ENCODE assay signal across 22 mouse cellular contexts in the genomic region with DNA sequence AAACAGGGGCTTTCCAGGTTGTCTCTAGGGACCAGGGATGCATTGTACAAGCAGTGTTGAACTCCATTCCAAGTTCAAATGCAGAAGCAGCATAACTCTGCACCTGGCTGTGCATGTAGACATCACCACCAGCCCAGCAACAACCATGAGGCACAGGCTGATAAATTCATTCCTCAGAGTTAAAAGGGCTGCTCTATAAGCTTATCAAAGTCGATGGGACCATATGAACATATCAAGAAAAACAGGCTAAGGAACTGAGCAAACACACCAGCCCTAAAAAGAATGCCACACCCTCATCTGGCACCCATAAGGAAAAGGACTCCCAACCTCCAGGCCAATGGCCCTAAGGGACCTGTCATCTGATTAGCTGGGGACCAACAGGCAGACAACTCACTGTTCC. TPM values are rescaled to one million over a fixed set of nuclear protein-coding genes. Genes with fewer than 3 reads are reported as not detected.
DNase-seq lines count a peak whose midpoint lies in the region; ATAC-seq and TF ChIP-seq lines count a peak whose summit lies in the region.
"Had no signal": no experiment of that assay in that cellular context is flagged by ENCODE, and none has a peak within 500 bp of the region (broad histone marks: within the 10 kb centered on the region; RNA-seq: fewer than 3 reads in every experiment).

No protein-coding gene starts in this region.

- peak overlapping the region; percentile 92 for H3K27ac ChIP-seq in bone marrow, adult 2 months (ENCODE audit: control insufficient read depth, insufficient read depth, low read depth, low read length, poor library complexity)
- H3K27ac ChIP-seq in liver, embryonic 16.5 days (ENCODE audit: low read length) = peak overlapping the region; percentile 81
- no peak overlapping the region for H3K27ac ChIP-seq in forebrain, embryonic 12.5 days
- H3K27ac ChIP-seq: embryonic facial prominence, embryonic 12.5 days; gastrocnemius, adult 2 months; heart, adult 2 months; hindbrain, embryonic 13.5 days; kidney, postnatal 0 days; layer of hippocampus, adult 2 months; macrophage; neural tube, embryonic 15.5 days had no signal

- no peak for TF ChIP-seq POLR2A in bone marrow, adult 2 months (IDR thresholded peaks at IDR 0.05; ENCODE audit: borderline replicate concordance, control insufficient read depth, low read depth, low read length)

- whole genome bisulfite sequencing in bone marrow, adult 2 months = 38% methylated on average over 1 of the region's 1 CpGs
- 27% methylated on average over 1 of the region's 1 CpGs for WGBS in liver, embryonic 16.5 days (ENCODE audit: insufficient replicate concordance)
- 67% methylated on average over 1 of the region's 1 CpGs for WGBS in forebrain, embryonic 12.5 days

- ATAC-seq in erythroid progenitor cell, adult 5-6 weeks (replicated peaks; ENCODE audit: low FRiP score, poor library complexity, severe bottlenecking) = peak; percentile 89
- ATAC-seq in liver, embryonic 16.5 days (ENCODE audit: low read depth) = peak; percentile 93
- no peak for ATAC-seq in forebrain, embryonic 12.5 days (ENCODE audit: low FRiP score)

- H3K9ac ChIP-seq in liver, embryonic 16.5 days (ENCODE audit: low read depth, low read length) = no peak overlapping the region
- no peak overlapping the region for H3K9ac ChIP-seq in forebrain, embryonic 12.5 days
- H3K9ac ChIP-seq: embryonic facial prominence, embryonic 12.5 days; hindbrain, embryonic 13.5 days; neural tube, embryonic 15.5 days had no signal

- peak; percentile 50 to 65 for DNase-seq in spleen, postnatal 36 days (ENCODE audit: low spot score in 2 of 2)
- no peak for DNase-seq in urinary bladder, postnatal 25 days (ENCODE audit: low spot score)
- no peak for DNase-seq in lung, postnatal 25 days (ENCODE audit: low spot score)
- DNase-seq: B cell, adult 2 months; cerebellum, adult 11-12 months; gastrocnemius, adult 2 months; heart, adult 2 months; left cerebral cortex, postnatal 4 days; lung, adult 18-20 months; midbrain, embryonic 14.5 days had no signal

- no peak overlapping the region for H3K4me3 ChIP-seq in bone marrow, adult 2 months (replicated peaks; ENCODE audit: control insufficient read depth, low read depth, low read length)
- H3K4me3 ChIP-seq in liver, embryonic 16.5 days (ENCODE audit: low read depth, low read length) = no peak overlapping the region
- no peak overlapping the region for H3K4me3 ChIP-seq in forebrain, embryonic 12.5 days (replicated peaks)
- H3K4me3 ChIP-seq: embryonic facial prominence, embryonic 12.5 days; gastrocnemius, adult 2 months; heart, adult 2 months; hindbrain, embryonic 13.5 days; layer of hippocampus, adult 2 months; myocyte; neural tube, embryonic 15.5 days had no signal

- no peaks in the 10 kb centered on the region for H3K9me3 ChIP-seq in liver, embryonic 16.5 days (replicated peaks; ENCODE audit: control insufficient read depth, low read length)
- H3K9me3 ChIP-seq in forebrain, embryonic 12.5 days = no peaks in the 10 kb centered on the region
- H3K9me3 ChIP-seq: embryonic facial prominence, embryonic 12.5 days; hindbrain, embryonic 13.5 days; neural tube, embryonic 15.5 days had no signal

- no peaks in the 10 kb centered on the region for H3K27me3 ChIP-seq in liver, embryonic 16.5 days (ENCODE audit: control insufficient read depth, insufficient read depth, low read depth, low read length)
- H3K27me3 ChIP-seq in forebrain, embryonic 12.5 days = no peaks in the 10 kb centered on the region
- H3K27me3 ChIP-seq: embryonic facial prominence, embryonic 12.5 days; hindbrain, embryonic 13.5 days; neural tube, embryonic 15.5 days had no signal

- no peaks in the 10 kb centered on the region for H3K36me3 ChIP-seq in liver, embryonic 16.5 days (ENCODE audit: control insufficient read depth, insufficient read depth)
- no peaks in the 10 kb centered on the region for H3K36me3 ChIP-seq in forebrain, embryonic 12.5 days (replicated peaks)
- H3K36me3 ChIP-seq: embryonic facial prominence, embryonic 12.5 days; hindbrain, embryonic 13.5 days; neural tube, embryonic 15.5 days had no signal

- H3K4me2 ChIP-seq in liver, embryonic 16.5 days (ENCODE audit: low read depth, low read length) = peak overlapping the region; percentile 30
- no peak overlapping the region for H3K4me2 ChIP-seq in forebrain, embryonic 12.5 days
- H3K4me2 ChIP-seq: embryonic facial prominence, embryonic 12.5 days; hindbrain, embryonic 13.5 days; neural tube, embryonic 15.5 days had no signal

- TF ChIP-seq CTCF in bone marrow, adult 2 months (IDR thresholded peaks at IDR 0.05; ENCODE audit: control insufficient read depth, insufficient read depth, low read length) = no peak

- H3K4me1 ChIP-seq in bone marrow, adult 2 months (ENCODE audit: control insufficient read depth, insufficient read depth, low read length) = peaks cover 2% of the 10 kb centered on the region
- peaks cover 22% of the 10 kb centered on the region for H3K4me1 ChIP-seq in liver, embryonic 16.5 days (ENCODE audit: control insufficient read depth, low read depth, low read length)
- no peaks in the 10 kb centered on the region for H3K4me1 ChIP-seq in forebrain, embryonic 12.5 days
- H3K4me1 ChIP-seq: embryonic facial prominence, embryonic 12.5 days; hindbrain, embryonic 13.5 days; neural tube, embryonic 15.5 days had no signal

RNA-seq across cellular contexts. Expression of a gene that starts 10.5 kb away (rescaled TPM):
- not detected in 2 replicates for polyA plus RNA-seq in bone marrow, adult 2 months (2011; ENCODE audit: insufficient read depth, insufficient read length, low replicate concordance, missing spikeins)
- total RNA-seq in erythroid progenitor cell, adult 5-6 weeks (2015; ENCODE audit: low replicate concordance) = not detected in 2 replicates
- total RNA-seq in erythroid progenitor cell, adult 5-6 weeks (2017; ENCODE audit: low replicate concordance) = not detected in 2 replicates
- polyA plus RNA-seq in liver, embryonic 16.5 days (2015; fragmentation: Nextera tagmentation; extraction: Ambion mirVana) = 0.04 TPM in 1 of 2 replicates, not detected in the other
- polyA plus RNA-seq in forebrain, embryonic 12.5 days (2016; fragmentation: Nextera tagmentation; extraction: Ambion mirVana) = 0.08 TPM in 2 replicates
- polyA plus RNA-seq: embryonic facial prominence, embryonic 12.5 days; heart, adult 2 months; intestine, embryonic 14.5 days; macrophage had no signal

RNA-seq across cellular contexts. Expression of a gene that starts 16.4 kb away (rescaled TPM):
- 67.0 and 77.5 TPM in 2 replicates for polyA plus RNA-seq in bone marrow, adult 2 months (2011; ENCODE audit: insufficient read depth, insufficient read length, low replicate concordance, missing spikeins)
- total RNA-seq in erythroid progenitor cell, adult 5-6 weeks (2015; ENCODE audit: low replicate concordance) = 452 and 538 TPM in 2 replicates
- 191 and 249 TPM in 2 replicates for total RNA-seq in erythroid progenitor cell, adult 5-6 weeks (2017; ENCODE audit: low replicate concordance)
- 80.1 and 88.6 TPM in 2 replicates for polyA plus RNA-seq in liver, embryonic 16.5 days (2015; fragmentation: Nextera tagmentation; extraction: Ambion mirVana)
- polyA plus RNA-seq in forebrain, embryonic 12.5 days (2016; fragmentation: Nextera tagmentation; extraction: Ambion mirVana) = 28.1 and 35.0 TPM in 2 replicates

Comparison
In these comparisons a context has a peak if more than half of its experiments do, and no peak if none do; other contexts are left out.
1. DNase-seq: peak in spleen, postnatal 36 days (2 of 2); none in urinary bladder, postnatal 25 days (single experiment) and lung, postnatal 25 days (single experiment).